Mouse (Mus musculus) left cerebral cortex, adult 9 months (tissue): ENCODE measurements around the gene Gm3286.
"Not testable (repeated sequence)": the region's sequence is repeated elsewhere in the genome, so short reads cannot be mapped to it uniquely, and the experiment has no call there.

Experiments used
- DNase-seq, 2 experiments: peaks; one replicate each; pipeline ENCODE4 v3.0.0; 2022; ENCODE audit warnings: low spot score in 2 of 2

Gm3286 gene

DNA sequence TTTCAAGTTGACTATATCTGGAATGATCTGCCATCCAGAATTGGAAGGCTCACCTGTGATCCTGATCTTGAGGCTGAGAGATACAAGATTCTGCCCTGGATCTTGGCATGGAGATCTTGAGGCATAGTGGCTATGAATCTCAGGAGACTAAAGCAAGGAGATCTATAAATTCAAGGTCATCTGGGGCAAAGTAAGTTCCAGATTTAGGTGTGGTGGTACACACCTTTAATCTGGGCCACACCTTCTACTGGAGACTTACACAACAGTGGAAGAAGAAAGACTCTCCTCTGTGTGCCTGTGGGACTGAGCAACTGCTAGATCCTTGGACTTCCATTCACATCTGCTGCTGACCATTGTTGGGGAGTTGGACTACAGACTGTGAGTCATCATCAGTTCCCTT, at the start of gene Gm3286:
Gene Gm3286, plus strand, starts transcription at position 301 of the 400 bp plus-strand sequence.
- not testable (repeated sequence) for DNase-seq
